Comparison of ENCODE assay signal across 16 mouse cellular contexts in the genomic region with DNA sequence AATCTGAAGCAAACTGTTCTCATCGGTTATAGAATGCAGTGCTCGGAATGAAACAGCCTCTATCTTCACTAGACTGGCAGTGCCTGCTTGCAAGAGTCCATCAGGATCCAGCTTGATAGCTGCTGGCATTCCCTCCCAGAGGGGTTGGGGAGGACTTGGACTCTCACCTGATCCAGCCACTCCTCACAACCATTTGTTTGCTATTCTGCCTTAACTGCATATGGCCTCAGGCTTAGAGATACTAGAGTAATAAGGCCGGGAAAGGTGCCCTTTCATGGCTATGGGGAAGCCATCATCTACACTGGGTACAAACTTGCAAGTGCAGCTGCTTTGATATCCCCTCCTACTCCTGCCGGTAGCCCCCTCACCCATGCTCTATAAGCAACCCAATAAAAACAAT.
"Had no signal": no experiment of that assay in that cellular context is flagged by ENCODE, and none has a peak within 500 bp of the region (broad histone marks: within the 10 kb centered on the region; RNA-seq: fewer than 3 reads in every experiment).

No protein-coding gene starts in this region.

- H3K27me3 ChIP-seq: neural tube, embryonic 13.5 days; neural tube, embryonic 15.5 days; stomach, embryonic 15.5 days had no signal

- H3K9me3 ChIP-seq: neural tube, embryonic 13.5 days; neural tube, embryonic 15.5 days; stomach, embryonic 15.5 days had no signal

- H3K27ac ChIP-seq: neural tube, embryonic 13.5 days; neural tube, embryonic 15.5 days; stomach, embryonic 15.5 days; stomach, postnatal 0 days had no signal

- DNase-seq: retina, postnatal 1 day; right cerebral cortex, adult 18-20 months; right cerebral cortex, postnatal 14 days; right cerebral cortex, postnatal 25 days; right cerebral cortex, postnatal 4 days; spleen, adult 18-20 months; thymus, adult 18-20 months; thymus, adult 2 months; thymus, postnatal 14 days; thymus, postnatal 25 days; thymus, postnatal 36 days; thymus, postnatal 4 days had no signal

- H3K4me2 ChIP-seq: neural tube, embryonic 13.5 days; neural tube, embryonic 15.5 days; stomach, embryonic 15.5 days had no signal

- H3K4me1 ChIP-seq: stomach, embryonic 15.5 days had no signal

- H3K4me3 ChIP-seq: neural tube, embryonic 13.5 days; neural tube, embryonic 15.5 days; stomach, embryonic 15.5 days had no signal

- H3K9ac ChIP-seq: neural tube, embryonic 13.5 days; neural tube, embryonic 15.5 days; stomach, embryonic 15.5 days had no signal
